Mouse (Mus musculus): ENCODE data around the gene Mrpl23.

DNA sequence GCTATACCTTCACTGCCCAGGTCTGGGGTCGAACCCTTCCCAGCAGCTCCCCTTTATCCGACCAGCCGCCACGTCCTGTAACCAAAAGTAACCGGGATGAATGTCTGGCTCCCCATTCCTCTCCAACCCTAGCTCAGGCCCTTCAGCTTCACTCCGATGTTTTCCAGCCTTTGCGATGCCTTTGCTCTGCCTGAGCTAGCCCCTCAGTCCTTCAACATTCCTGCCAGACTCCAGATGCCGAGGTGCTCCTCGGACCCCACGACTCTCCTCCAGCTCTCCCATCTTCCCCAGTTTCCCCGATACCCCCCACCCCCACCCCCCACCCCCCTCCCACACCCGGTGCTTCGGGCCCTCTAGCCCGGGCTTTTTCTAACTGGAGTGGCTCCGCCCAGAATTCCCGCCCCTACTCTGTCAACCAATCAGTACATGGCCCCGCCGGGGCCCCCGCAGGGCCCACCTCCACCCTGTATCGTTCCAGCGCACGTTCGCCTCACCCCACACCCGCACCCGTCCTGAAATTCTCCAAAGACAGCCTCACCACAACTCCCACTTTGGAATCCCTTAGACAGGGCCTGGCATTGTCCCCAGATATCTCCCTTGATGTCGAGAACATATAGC lies 45.4 kb downstream of the Mrpl23 start:
- TF ChIP-seq CTCF (IDR thresholded peaks at IDR 0.05; ENCODE audit: borderline replicate concordance, extremely low read depth, insufficient read depth, insufficient read length) (no peak), POLR2A (IDR thresholded peaks at IDR 0.05; ENCODE audit: borderline replicate concordance, extremely low read depth, insufficient read depth, insufficient read length, poor library complexity, severe bottlenecking) (no peak)

Measured in brain, embryonic 14.5 days (tissue).